Mouse (Mus musculus) heart, embryonic 12.5 days (tissue): ENCODE measurements around the gene Rap1gap2. TPM values are rescaled to one million over a fixed set of nuclear protein-coding genes. Genes with fewer than 3 reads are reported as not detected.

Experiments
- ATAC-seq: fragments of 200-750 bp; cut with Nextera tagmentation; 2 replicates; pipeline ENCODE4 v1.8.0; 2017; ENCODE audit warnings: moderate TSS enrichment, moderate library complexity; ENCODE audit not compliant: insufficient number of reproducible peaks, low FRiP score
- H3K27ac ChIP-seq: fragments of 300-500 bp; sonication (generic); 2 replicates; pipeline ENCODE4 v1.5.1; 2016; ENCODE audit warnings: mild to moderate bottlenecking, moderate library complexity; ENCODE audit not compliant: poor library complexity, severe bottlenecking
- H3K27me3 ChIP-seq: fragments of 300-500 bp; sonication (generic); replicated peaks from 2 replicates; pipeline ENCODE4 v1.6.1; 2016; ENCODE audit warnings: mild to moderate bottlenecking, moderate library complexity
- H3K36me3 ChIP-seq: fragments of 300-500 bp; sonication (generic); 2 replicates; pipeline ENCODE4 v1.6.1; 2016; ENCODE audit warnings: mild to moderate bottlenecking, moderate library complexity
- H3K4me1 ChIP-seq: fragments of 300-500 bp; sonication (generic); replicated peaks from 2 replicates; pipeline ENCODE4 v1.6.1; 2016; ENCODE audit warnings: mild to moderate bottlenecking
- H3K4me2 ChIP-seq: fragments of 300-500 bp; sonication (generic); 2 replicates; pipeline ENCODE4 v1.6.1; 2016; ENCODE audit warnings: mild to moderate bottlenecking, moderate library complexity
- H3K4me3 ChIP-seq: fragments of 300-500 bp; sonication (generic); 2 replicates; pipeline ENCODE4 v1.5.1; 2016; ENCODE audit warnings: mild to moderate bottlenecking
- H3K9ac ChIP-seq: fragments of 300-500 bp; sonication (generic); 2 replicates; pipeline ENCODE4 v1.6.1; 2016; ENCODE audit warnings: mild to moderate bottlenecking, moderate library complexity
- H3K9me3 ChIP-seq: fragments of 300-500 bp; sonication (generic); replicated peaks from 2 replicates; pipeline ENCODE4 v1.6.1; 2016; ENCODE audit warnings: mild to moderate bottlenecking, moderate library complexity
- WGBS: fragments of 180-500 bp; shearing (Covaris S2); methylation state at CpG from one replicate; pipeline ENCODE4 v1.1.7; 2016; 5-methylcytosine and 5-hydroxymethylcytosine counted together
- polyA plus RNA-seq: library from polyadenylated mRNA; unstranded; fragments of >200 nt; fragmentation: Nextera tagmentation; extraction: Ambion mirVana; gene quantifications from 2 replicates; pipeline ENCODE4 v1.2.1, GENCODE M21; 2016

Gene Rap1gap2
- polyA plus RNA-seq, 1 experiment from 2014 or later = 9.3 TPM

- Histone ChIP-seq H3K36me3 (peaks cover 10% of the 10 kb centered on the region; the same call in 1 of the 2 replicates), H3K27ac (peak overlapping the region; percentile 63), H3K9me3 (no peaks in the 10 kb centered on the region), H3K4me2 (peak overlapping the region; percentile 28; the same call in 1 of the 2 replicates), H3K4me3 (no peak overlapping the region), H3K9ac (peak overlapping the region; percentile 21; the same call in 1 of the 2 replicates), H3K27me3 (no peaks in the 10 kb centered on the region), H3K4me1 (peaks cover 48% of the 10 kb centered on the region)
- peak; percentile 16; the same call in 1 of the 2 replicates for ATAC-seq
- WGBS = 56% methylated on average over 5 of the region's 5 CpGs
Measured at GRCm38 (mm10) chr11:74409447-74409754, 201.3 kb downstream of the Rap1gap2 start.

GRCm38 (mm10) chr11:74408587-74409446 lies 201.9 kb downstream of the Rap1gap2 start:
- 42% methylated on average over 4 of the region's 4 CpGs for WGBS
- Histone ChIP-seq H3K36me3 (peaks cover 10% of the 10 kb centered on the region; the same call in 1 of the 2 replicates), H3K9me3 (no peaks in the 10 kb centered on the region), H3K27me3 (no peaks in the 10 kb centered on the region), H3K4me2 (peak overlapping the region; percentile 28), H3K9ac (no peak overlapping the region), H3K4me1 (peaks cover 47% of the 10 kb centered on the region), H3K27ac (peak overlapping the region; percentile 63), H3K4me3 (no peak overlapping the region)
- peak; percentile 84 for ATAC-seq

DNA sequence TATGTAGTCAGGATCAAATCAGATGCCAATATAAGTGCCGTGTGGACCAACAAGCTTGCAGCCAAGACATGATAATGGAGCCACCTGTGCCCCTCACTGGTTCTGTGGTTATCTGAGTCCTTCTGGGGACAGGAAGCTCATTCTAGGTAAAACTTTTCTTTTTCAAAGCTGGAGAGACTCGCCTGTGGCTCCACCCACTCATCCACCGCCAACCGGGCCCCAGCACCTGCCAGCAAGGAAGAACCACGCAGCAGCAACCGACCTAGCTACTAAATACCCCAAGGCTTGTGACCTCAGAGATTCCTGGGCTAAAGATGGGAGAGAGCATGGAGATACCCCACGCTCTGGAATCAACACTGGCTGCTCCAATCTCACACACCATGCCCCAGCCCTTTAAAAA lies 205.5 kb downstream of the Rap1gap2 start:
- H3K4me2 ChIP-seq = no peak overlapping the region
- H3K4me3 ChIP-seq = no peak overlapping the region
- H3K9ac ChIP-seq = no peak overlapping the region
- no peak for ATAC-seq
- H3K4me1 ChIP-seq = peaks cover 29% of the 10 kb centered on the region
- H3K27me3 ChIP-seq = no peaks in the 10 kb centered on the region
- H3K27ac ChIP-seq = no peak overlapping the region
- WGBS = 76% methylated on average over 7 of the region's 7 CpGs
- H3K36me3 ChIP-seq = 0 out of 2 replicates have a peak, but pooled peaks cover 10% of the 10 kb centered on the region
- no peaks in the 10 kb centered on the region for H3K9me3 ChIP-seq

GRCm38 (mm10) chr11:74404216-74404615 lies 206.5 kb downstream of the Rap1gap2 start:
- H3K4me3 ChIP-seq = no peak overlapping the region
- no peak overlapping the region for H3K9ac ChIP-seq
- no peaks in the 10 kb centered on the region for H3K9me3 ChIP-seq
- H3K36me3 ChIP-seq = 0 out of 2 replicates have a peak, but pooled peaks cover 10% of the 10 kb centered on the region
- no peak overlapping the region for H3K4me2 ChIP-seq
- WGBS = 45% methylated on average over 2 of the region's 2 CpGs
- peaks cover 20% of the 10 kb centered on the region for H3K4me1 ChIP-seq
- H3K27ac ChIP-seq = no peak overlapping the region
- ATAC-seq = no peak
- no peaks in the 10 kb centered on the region for H3K27me3 ChIP-seq

DNA sequence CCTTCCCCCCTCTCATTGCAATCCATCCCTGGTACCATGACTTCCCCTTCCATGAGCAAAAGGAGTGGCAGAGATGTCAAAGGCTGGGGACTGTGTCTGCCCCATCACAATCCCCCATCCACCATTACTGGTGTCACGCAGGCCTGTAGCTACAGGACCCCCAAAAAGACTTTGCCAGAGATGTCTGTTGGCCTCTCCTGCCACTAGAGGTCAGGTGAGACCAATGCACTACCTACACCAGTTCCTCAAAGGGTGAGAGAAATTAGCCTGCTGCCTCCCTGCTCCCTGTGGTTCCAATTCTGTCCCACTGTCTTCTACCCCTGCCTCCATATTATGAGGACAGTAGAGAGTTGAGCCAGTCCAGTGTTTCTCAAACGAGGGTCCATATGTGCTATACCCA lies 208.6 kb downstream of the Rap1gap2 start:
- no peak overlapping the region for H3K27ac ChIP-seq
- WGBS = 40% methylated on average over 2 of the region's 2 CpGs
- 0 out of 2 replicates have a peak, but pooled peaks cover 5% of the 10 kb centered on the region for H3K4me1 ChIP-seq
- H3K9me3 ChIP-seq = no peaks in the 10 kb centered on the region
- H3K36me3 ChIP-seq = peaks cover 14% of the 10 kb centered on the region; the same call in 1 of the 2 replicates
- H3K9ac ChIP-seq = no peak overlapping the region
- H3K4me2 ChIP-seq = no peak overlapping the region
- H3K27me3 ChIP-seq = no peaks in the 10 kb centered on the region
- peak; percentile 29; the same call in 1 of the 2 replicates for ATAC-seq
- no peak overlapping the region for H3K4me3 ChIP-seq

- H3K4me3 ChIP-seq = no peak overlapping the region
- H3K9ac ChIP-seq = no peak overlapping the region
- H3K36me3 ChIP-seq = peaks cover 27% of the 10 kb centered on the region
- no peaks in the 10 kb centered on the region for H3K9me3 ChIP-seq
- H3K27ac ChIP-seq = no peak overlapping the region
- H3K4me1 ChIP-seq = peaks cover 23% of the 10 kb centered on the region
- no peaks in the 10 kb centered on the region for H3K27me3 ChIP-seq
- ATAC-seq = no peak
- H3K4me2 ChIP-seq = no peak overlapping the region
- 71% methylated on average over 18 of the region's 18 CpGs for WGBS
Measured at GRCm38 (mm10) chr11:74395583-74395982, 215.1 kb downstream of the Rap1gap2 start.

DNA sequence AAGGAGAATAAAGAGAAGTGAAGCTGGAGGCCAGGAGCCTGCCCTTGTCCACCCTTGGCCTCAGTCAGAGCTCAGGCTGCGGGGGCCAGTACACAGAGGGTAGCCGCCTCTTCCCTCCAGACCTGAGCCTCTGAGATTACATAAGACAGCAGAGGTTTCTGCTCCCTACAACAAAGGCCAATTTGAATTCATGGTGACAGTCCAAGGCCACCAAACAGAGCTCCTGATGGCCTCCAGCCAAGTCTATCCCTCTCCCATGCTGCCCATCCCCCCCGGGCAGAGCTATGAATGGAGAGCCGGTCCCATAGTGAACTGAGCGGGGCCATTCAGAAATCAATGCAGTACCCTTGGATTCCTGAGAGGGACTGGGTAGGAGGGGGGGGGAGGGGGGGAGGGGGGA lies 217.2 kb downstream of the Rap1gap2 start:
- WGBS = 52% methylated on average over 5 of the region's 5 CpGs
- ATAC-seq = no peak
- no peaks in the 10 kb centered on the region for H3K27me3 ChIP-seq
- no peak overlapping the region for H3K27ac ChIP-seq
- H3K4me3 ChIP-seq = no peak overlapping the region
- peaks cover 23% of the 10 kb centered on the region for H3K4me1 ChIP-seq
- peaks cover 36% of the 10 kb centered on the region for H3K36me3 ChIP-seq
- H3K4me2 ChIP-seq = no peak overlapping the region
- H3K9me3 ChIP-seq = no peaks in the 10 kb centered on the region
- H3K9ac ChIP-seq = no peak overlapping the region

DNA sequence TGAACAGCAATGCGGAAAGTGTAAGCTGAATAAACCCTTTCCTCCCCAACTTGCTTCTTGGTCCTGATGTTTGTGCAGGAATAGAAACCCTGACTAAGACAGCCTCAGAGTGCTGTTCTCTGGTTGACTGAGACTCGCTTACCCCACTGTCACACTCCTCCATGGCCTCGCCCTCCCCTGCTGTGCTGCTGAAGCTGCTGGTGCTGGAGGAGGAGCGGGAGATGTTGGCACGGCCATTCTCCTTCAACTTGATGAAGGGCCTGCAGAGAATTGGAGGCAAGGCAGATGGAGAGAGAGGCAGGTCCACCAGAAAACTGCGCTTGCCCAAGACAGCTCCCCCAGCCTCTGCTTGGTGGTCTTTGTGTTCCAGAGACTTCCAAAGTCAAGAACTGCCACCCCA lies 217.8 kb downstream of the Rap1gap2 start:
- ATAC-seq = no peak
- 71% methylated on average over 6 of the region's 6 CpGs for WGBS
- Histone ChIP-seq H3K4me2 (no peak overlapping the region), H3K27ac (no peak overlapping the region), H3K9me3 (no peaks in the 10 kb centered on the region), H3K36me3 (peaks cover 42% of the 10 kb centered on the region), H3K4me3 (no peak overlapping the region), H3K4me1 (peaks cover 23% of the 10 kb centered on the region), H3K27me3 (no peaks in the 10 kb centered on the region), H3K9ac (no peak overlapping the region)

DNA sequence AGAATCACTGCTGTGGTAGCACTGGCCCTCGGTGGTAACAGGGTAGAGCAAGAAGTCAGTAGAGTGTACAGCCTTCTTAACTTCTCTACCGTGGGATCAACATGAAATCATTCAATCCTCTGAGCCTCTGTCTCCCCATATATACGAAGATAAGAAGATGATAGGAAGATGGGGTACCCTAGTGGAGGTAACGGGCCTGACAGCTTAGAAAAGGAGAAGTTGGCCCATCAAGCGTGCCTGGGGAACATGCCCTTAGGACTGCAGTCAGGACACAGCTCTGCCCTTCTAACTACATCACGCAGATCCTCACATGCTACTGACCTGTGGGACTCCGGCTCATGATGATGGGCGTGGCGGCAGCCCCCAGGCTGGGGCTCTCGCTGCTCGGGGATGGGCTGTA lies 218.8 kb downstream of the Rap1gap2 start:
- no peak for ATAC-seq

DNA sequence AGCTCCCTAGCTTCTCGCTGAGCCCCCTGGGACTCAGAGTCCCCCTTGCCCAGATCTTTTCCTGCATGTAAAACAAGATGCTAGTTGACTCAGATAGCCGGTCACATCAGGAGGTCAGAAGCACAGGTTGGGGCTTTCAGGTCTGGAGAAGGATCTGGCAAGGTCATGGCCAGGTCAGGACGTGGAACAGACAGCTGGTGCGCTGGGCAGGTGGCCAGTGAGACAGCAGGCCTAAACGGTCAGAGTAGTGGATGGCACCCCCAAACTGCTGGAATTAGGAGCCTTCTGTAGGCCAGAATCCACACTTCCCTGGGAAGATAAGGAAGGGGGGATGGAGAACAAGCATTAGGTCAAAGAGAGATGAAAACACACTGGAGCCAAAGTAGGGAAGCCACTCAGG lies 223.5 kb downstream of the Rap1gap2 start:
- WGBS = 61% methylated on average over 5 of the region's 5 CpGs
- peaks cover 41% of the 10 kb centered on the region for H3K36me3 ChIP-seq
- no peak for ATAC-seq

More for the DNA sequence above, 218.8 kb downstream of the Rap1gap2 start:
- H3K9me3 ChIP-seq = no peaks in the 10 kb centered on the region
- no peaks in the 10 kb centered on the region for H3K27me3 ChIP-seq
- no peak overlapping the region for H3K27ac ChIP-seq
- H3K9ac ChIP-seq = no peak overlapping the region
- H3K4me1 ChIP-seq = peaks cover 23% of the 10 kb centered on the region
- H3K36me3 ChIP-seq = peaks cover 45% of the 10 kb centered on the region
- 82% methylated on average over 11 of the region's 11 CpGs for WGBS
- no peak overlapping the region for H3K4me2 ChIP-seq
- no peak overlapping the region for H3K4me3 ChIP-seq

GRCm38 (mm10) chr11:74385674-74386073 lies 225.0 kb downstream of the Rap1gap2 start:
- Histone ChIP-seq H3K27me3 (no peaks in the 10 kb centered on the region), H3K9ac (no peak overlapping the region), H3K4me2 (no peak overlapping the region), H3K9me3 (no peaks in the 10 kb centered on the region), H3K4me3 (no peak overlapping the region), H3K36me3 (peaks cover 29% of the 10 kb centered on the region), H3K27ac (no peak overlapping the region; the same call in 1 of the 2 replicates), H3K4me1 (peaks cover 19% of the 10 kb centered on the region)
- WGBS = 70% methylated on average over 9 of the region's 9 CpGs
- ATAC-seq = no peak

More for the DNA sequence above, 223.5 kb downstream of the Rap1gap2 start:
- H3K9me3 ChIP-seq = no peaks in the 10 kb centered on the region
- H3K9ac ChIP-seq = no peak overlapping the region
- H3K27ac ChIP-seq = no peak overlapping the region
- no peak overlapping the region for H3K4me2 ChIP-seq
- H3K4me3 ChIP-seq = no peak overlapping the region
- no peaks in the 10 kb centered on the region for H3K27me3 ChIP-seq
- H3K4me1 ChIP-seq = peaks cover 15% of the 10 kb centered on the region
